Mouse (Mus musculus) CD4-positive, CD25-positive, alpha-beta regulatory T cell, adult 4 months (primary cell): ENCODE data around the gene Gsdmc4. TPM values are rescaled to one million over a fixed set of nuclear protein-coding genes. Genes with fewer than 3 reads are reported as not detected.
"Not testable (repeated sequence)": the region's sequence is repeated elsewhere in the genome, so short reads cannot be mapped to it uniquely, and the experiment has no call there.

ENCODE experiments used
- ATAC-seq: one replicate; pipeline ENCODE4 v1.8.0; 2017
- polyA plus RNA-seq, 2 experiments: library from polyadenylated mRNA; unstranded; fragments of 100-300 nt; shearing (Covaris generic); gene quantifications; one replicate each; pipeline ENCODE4 v1.2.1; 2017

Gsdmc4 gene
- polyA plus RNA-seq = not detected

- ATAC-seq = not testable (repeated sequence)
These were observed at the start of gene Gsdmc4 for GRCm38 (mm10) chr15:63912197-63912596. Gene Gsdmc4 (minus strand): TSS chr15:63912297.

GRCm38 (mm10) chr15:63960542-63960941, 48.4 kb upstream of the Gsdmc4 start:
- ATAC-seq = no peak

GRCm38 (mm10) chr15:63957553-63957952, 45.5 kb upstream of the Gsdmc4 start:
- ATAC-seq = no peak

GRCm38 (mm10) chr15:63953256-63953655, 41.2 kb upstream of the Gsdmc4 start:
- no peak for ATAC-seq

GRCm38 (mm10) chr15:63941221-63941620, 29.1 kb upstream of the Gsdmc4 start:
- ATAC-seq = no peak

GRCm38 (mm10) chr15:63932656-63933055, 20.6 kb upstream of the Gsdmc4 start:
- ATAC-seq = no peak

- no peak for ATAC-seq
These were observed 19.3 kb upstream of the Gsdmc4 start for GRCm38 (mm10) chr15:63931404-63931803.

- ATAC-seq = no peak
These were observed 18.3 kb upstream of the Gsdmc4 start for GRCm38 (mm10) chr15:63930107-63931041.

- no peak for ATAC-seq
These were observed 14.1 kb upstream of the Gsdmc4 start for GRCm38 (mm10) chr15:63926201-63926600.

- peak; percentile 38 for ATAC-seq
These were observed 12.4 kb upstream of the Gsdmc4 start for GRCm38 (mm10) chr15:63924484-63924883.

- not testable (repeated sequence) for ATAC-seq
These were observed 9.5 kb upstream of the Gsdmc4 start for GRCm38 (mm10) chr15:63921618-63922017.

- ATAC-seq = not testable (repeated sequence)
These were observed 7.6 kb upstream of the Gsdmc4 start for GRCm38 (mm10) chr15:63919728-63920127.

GRCm38 (mm10) chr15:63916584-63916983, 4.5 kb upstream of the Gsdmc4 start:
- ATAC-seq = not testable (repeated sequence)

- ATAC-seq = not testable (repeated sequence)
These were observed 2.2 kb downstream of the Gsdmc4 start for GRCm38 (mm10) chr15:63909896-63910295.

GRCm38 (mm10) chr15:63895560-63896353, 16.3 kb downstream of the Gsdmc4 start:
- ATAC-seq = peak; percentile 85

GRCm38 (mm10) chr15:63888440-63888839, 23.7 kb downstream of the Gsdmc4 start:
- ATAC-seq = not testable (repeated sequence)

GRCm38 (mm10) chr15:63887949-63888348, 24.1 kb downstream of the Gsdmc4 start:
- not testable (repeated sequence) for ATAC-seq

GRCm38 (mm10) chr15:63878458-63878857, 33.6 kb downstream of the Gsdmc4 start, which contains the start of gene Gsdmc3:
Gene Gsdmc3 (minus strand): TSS chr15:63878558.
- ATAC-seq = not testable (repeated sequence)

GRCm38 (mm10) chr15:63876160-63876559, 35.9 kb downstream of the Gsdmc4 start:
- not testable (repeated sequence) for ATAC-seq

GRCm38 (mm10) chr15:63861965-63862364, 50.1 kb downstream of the Gsdmc4 start:
- ATAC-seq = not testable (repeated sequence)
